Mouse (Mus musculus) CH12.LX (cell line): ENCODE results near the gene Syt15.

Experiments used
- CHD1 ChIP-seq: IDR thresholded peaks from 2 replicates; pipeline ENCODE4 v1.6.1; 2012; ENCODE audit warnings: low read depth, low read length, improper control_type of control experiment, inconsistent platforms
- CTCF ChIP-seq, 2 experiments: IDR thresholded peaks in 1 of 2; conservative IDR thresholded peaks in 1 of 2; 2 replicates each; pipeline ENCODE4 v1.5.1; 2011 to 2012; ENCODE audit warnings: low read depth in 2 of 2, low read length in 2 of 2, improper control_type of control experiment in 1 of 2, inconsistent platforms in 1 of 2, mild to moderate bottlenecking in 1 of 2, moderate library complexity in 1 of 2
- E2F4 ChIP-seq: IDR thresholded peaks from 2 replicates; pipeline ENCODE4 v1.6.1; 2011; ENCODE audit warnings: low read depth, low read length, improper control_type of control experiment; ENCODE audit not compliant: insufficient replicate concordance
- EP300 ChIP-seq: IDR thresholded peaks from 2 replicates; pipeline ENCODE4 v1.6.1; 2011; ENCODE audit warnings: low read length, improper control_type of control experiment
- POLR2A ChIP-seq: IDR thresholded peaks from 2 replicates; pipeline ENCODE4 v1.6.1; 2011; ENCODE audit warnings: low read depth, mild to moderate bottlenecking, improper control_type of control experiment, low read length
- SMC3 ChIP-seq: IDR thresholded peaks from 2 replicates; pipeline ENCODE4 v1.6.1; 2011; ENCODE audit warnings: low read depth, low read length, improper control_type of control experiment
- ZKSCAN1 ChIP-seq: IDR thresholded peaks from 2 replicates; pipeline ENCODE4 v1.6.1; 2012; ENCODE audit warnings: low read depth, inconsistent platforms, low read length, improper control_type of control experiment, borderline replicate concordance

DNA sequence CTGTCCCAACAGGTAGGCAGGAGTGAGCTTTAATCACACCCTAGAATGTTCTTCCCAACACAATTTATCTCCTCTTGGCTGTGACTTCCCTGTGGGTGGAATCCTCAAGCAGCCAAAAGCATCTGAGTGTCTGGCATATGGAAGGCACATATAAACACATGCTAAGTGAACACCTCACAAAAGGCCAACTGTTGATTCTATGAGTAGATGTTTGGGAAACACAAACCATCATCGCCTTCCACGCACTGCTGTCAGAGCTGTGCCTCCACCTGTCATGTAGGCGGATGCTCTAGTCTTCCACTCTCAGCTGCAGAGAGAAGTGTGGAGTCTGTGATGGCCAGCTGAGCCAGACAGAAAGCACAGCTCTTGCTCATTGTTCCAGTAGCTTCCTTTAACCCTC lies 40.0 kb upstream of the Syt15 start:
- TF ChIP-seq CHD1 (no peak), ZKSCAN1 (no peak), SMC3 (no peak), E2F4 (no peak), CTCF (conservative IDR thresholded peaks at IDR 0.05 in 1 of 2, IDR thresholded peaks at IDR 0.05 in 1 of 2; ENCODE audit: low read depth in 2 of 2, low read length in 2 of 2) (no peak), POLR2A (no peak), EP300 (no peak)
